Mouse (Mus musculus) embryonic facial prominence, embryonic 15.5 days (tissue): ENCODE results near the gene Zrsr1. TPM values are rescaled to one million over a fixed set of nuclear protein-coding genes. Genes with fewer than 3 reads are reported as not detected.

ENCODE experiments used
- ATAC-seq: fragments of 200-750 bp; cut with Nextera tagmentation; 2 replicates; pipeline ENCODE4 v1.8.0; 2017; ENCODE audit warnings: low read depth, moderate TSS enrichment; ENCODE audit not compliant: insufficient number of reproducible peaks, low FRiP score, low TSS enrichment
- H3K27ac ChIP-seq: fragments of 300-500 bp; sonication (generic); replicated peaks from 2 replicates; pipeline ENCODE4 v1.5.1; 2015; ENCODE audit warnings: mild to moderate bottlenecking, inconsistent platforms
- H3K27me3 ChIP-seq: fragments of 300-500 bp; sonication (generic); 2 replicates; pipeline ENCODE4 v1.6.1; 2015; ENCODE audit warnings: inconsistent platforms
- H3K36me3 ChIP-seq: fragments of 300-500 bp; sonication (generic); 2 replicates; pipeline ENCODE4 v1.6.1; 2015; ENCODE audit warnings: mild to moderate bottlenecking, inconsistent platforms
- H3K4me1 ChIP-seq: fragments of 300-500 bp; sonication (generic); 2 replicates; pipeline ENCODE4 v1.6.1; 2015; ENCODE audit warnings: inconsistent platforms
- H3K4me2 ChIP-seq: fragments of 300-500 bp; sonication (generic); replicated peaks from 2 replicates; pipeline ENCODE4 v1.6.1; 2015; ENCODE audit warnings: mild to moderate bottlenecking, inconsistent platforms
- H3K4me3 ChIP-seq: fragments of 300-500 bp; sonication (generic); replicated peaks from 2 replicates; pipeline ENCODE4 v1.5.1; 2015; ENCODE audit warnings: mild to moderate bottlenecking, inconsistent platforms
- H3K9ac ChIP-seq: fragments of 300-500 bp; sonication (generic); 2 replicates; pipeline ENCODE4 v1.6.1; 2015; ENCODE audit warnings: inconsistent platforms
- H3K9me3 ChIP-seq: fragments of 300-500 bp; sonication (generic); replicated peaks from 2 replicates; pipeline ENCODE4 v1.6.1; 2016; ENCODE audit warnings: inconsistent platforms
- WGBS: fragments of 180-500 bp; shearing (Covaris S2); methylation state at CpG from one replicate; pipeline ENCODE4 v1.1.7; 2015; 5-methylcytosine and 5-hydroxymethylcytosine counted together
- polyA plus RNA-seq: library from polyadenylated mRNA; unstranded; fragments of >200 nt; fragmentation: Nextera tagmentation; extraction: Ambion mirVana; gene quantifications from 2 replicates; pipeline ENCODE4 v1.2.1, GENCODE M21; 2015

The Zrsr1 gene
- polyA plus RNA-seq, 1 experiment from 2014 or later: 3.5 TPM

- H3K27ac ChIP-seq: no peak overlapping the region
- H3K9ac ChIP-seq: no peak overlapping the region
- H3K4me2 ChIP-seq: no peak overlapping the region
- H3K36me3 ChIP-seq: no peaks in the 10 kb centered on the region
- ATAC-seq: no peak
- no peak overlapping the region for H3K4me3 ChIP-seq
- H3K4me1 ChIP-seq: no peaks in the 10 kb centered on the region
- WGBS: 75% methylated on average over 4 of the region's 4 CpGs
- H3K9me3 ChIP-seq: no peaks in the 10 kb centered on the region
- no peaks in the 10 kb centered on the region for H3K27me3 ChIP-seq
Observed at GRCm38 (mm10) chr11:23013580-23014294, 41.9 kb downstream of the Zrsr1 start.

GRCm38 (mm10) chr11:23014996-23015395, 43.2 kb downstream of the Zrsr1 start:
- H3K9ac ChIP-seq: no peak overlapping the region
- no peaks in the 10 kb centered on the region for H3K36me3 ChIP-seq
- H3K4me1 ChIP-seq: no peaks in the 10 kb centered on the region
- WGBS: 77% methylated on average over 6 of the region's 6 CpGs
- H3K27ac ChIP-seq: no peak overlapping the region
- H3K9me3 ChIP-seq: no peaks in the 10 kb centered on the region
- no peak overlapping the region for H3K4me3 ChIP-seq
- no peak for ATAC-seq
- no peaks in the 10 kb centered on the region for H3K27me3 ChIP-seq
- H3K4me2 ChIP-seq: no peak overlapping the region

- Histone ChIP-seq H3K27ac (no peak overlapping the region), H3K4me1 (no peaks in the 10 kb centered on the region), H3K27me3 (no peaks in the 10 kb centered on the region), H3K4me2 (no peak overlapping the region), H3K9ac (no peak overlapping the region), H3K36me3 (no peaks in the 10 kb centered on the region), H3K9me3 (no peaks in the 10 kb centered on the region), H3K4me3 (no peak overlapping the region)
- ATAC-seq: no peak
- 92% methylated on average over 4 of the region's 4 CpGs for WGBS
Observed at GRCm38 (mm10) chr11:23017943-23018342, 46.1 kb downstream of the Zrsr1 start.

GRCm38 (mm10) chr11:23020116-23020770, 48.4 kb downstream of the Zrsr1 start:
- Histone ChIP-seq H3K4me2 (no peak overlapping the region), H3K4me3 (no peak overlapping the region), H3K36me3 (no peaks in the 10 kb centered on the region), H3K9ac (no peak overlapping the region), H3K9me3 (no peaks in the 10 kb centered on the region), H3K4me1 (no peaks in the 10 kb centered on the region), H3K27me3 (no peaks in the 10 kb centered on the region), H3K27ac (no peak overlapping the region)
- 59% methylated on average over 24 of the region's 24 CpGs for WGBS
- no peak for ATAC-seq

GRCm38 (mm10) chr11:23020841-23021240, 49.0 kb downstream of the Zrsr1 start:
- Histone ChIP-seq H3K27ac (no peak overlapping the region), H3K4me1 (no peaks in the 10 kb centered on the region), H3K9ac (no peak overlapping the region), H3K36me3 (no peaks in the 10 kb centered on the region), H3K4me2 (no peak overlapping the region), H3K27me3 (no peaks in the 10 kb centered on the region), H3K9me3 (no peaks in the 10 kb centered on the region), H3K4me3 (no peak overlapping the region)
- WGBS: 83% methylated on average over 14 of the region's 14 CpGs
- ATAC-seq: no peak

GRCm38 (mm10) chr11:23023155-23023554, 51.4 kb downstream of the Zrsr1 start:
- no peak for ATAC-seq
- Histone ChIP-seq H3K27me3 (no peaks in the 10 kb centered on the region), H3K4me3 (no peak overlapping the region), H3K9ac (no peak overlapping the region), H3K4me1 (no peaks in the 10 kb centered on the region), H3K27ac (no peak overlapping the region), H3K36me3 (no peaks in the 10 kb centered on the region), H3K9me3 (no peaks in the 10 kb centered on the region), H3K4me2 (no peak overlapping the region)
- 92% methylated on average over 2 of the region's 2 CpGs for WGBS

- WGBS: 67% methylated on average over 3 of the region's 3 CpGs
- no peaks in the 10 kb centered on the region for H3K4me1 ChIP-seq
- no peaks in the 10 kb centered on the region for H3K27me3 ChIP-seq
- no peak overlapping the region for H3K9ac ChIP-seq
- no peak overlapping the region for H3K27ac ChIP-seq
- no peaks in the 10 kb centered on the region for H3K9me3 ChIP-seq
- no peaks in the 10 kb centered on the region for H3K36me3 ChIP-seq
- no peak overlapping the region for H3K4me3 ChIP-seq
- no peak overlapping the region for H3K4me2 ChIP-seq
- ATAC-seq: no peak
Observed at GRCm38 (mm10) chr11:23024169-23024568, 52.4 kb downstream of the Zrsr1 start.

Other genes starting within 250 kb of the Zrsr1 start
- 9.1 and 11.7 TPM in 2 replicates for gene B3gnt2, start 111.0 kb upstream of the Zrsr1 start, polyA plus RNA-seq
- 10.6 and 11.5 TPM in 2 replicates for gene Gm28048, start 10.1 kb downstream of the Zrsr1 start, polyA plus RNA-seq
- gene Commd1, start 10.4 kb downstream of the Zrsr1 start, polyA plus RNA-seq: 332 and 342 TPM in 2 replicates
- 233 and 242 TPM in 2 replicates for gene Cct4, start 18.5 kb downstream of the Zrsr1 start, polyA plus RNA-seq
- 10.2 and 16.3 TPM in 2 replicates for gene Fam161a, start 35.5 kb downstream of the Zrsr1 start, polyA plus RNA-seq